Mouse (Mus musculus): ENCODE results near the gene Sepsecs. TPM values are rescaled to one million over a fixed set of nuclear protein-coding genes. Genes with fewer than 3 reads are reported as not detected.

Sepsecs gene
- polyA plus RNA-seq, 1 experiment from 2014 or later, result 8.3 TPM

Other genes with a start within 250 kb of the Sepsecs start
- gene Ccdc149, start 198.2 kb downstream of the Sepsecs start, polyA plus RNA-seq (2015; fragmentation: Nextera tagmentation; extraction: Ambion mirVana), result 2.5 and 2.9 TPM in 2 replicates
- 6.3 and 6.6 TPM in 2 replicates for gene Lgi2, start 103.2 kb downstream of the Sepsecs start, polyA plus RNA-seq (2015; fragmentation: Nextera tagmentation; extraction: Ambion mirVana)
- gene Pi4k2b, start 71.9 kb upstream of the Sepsecs start, polyA plus RNA-seq (2015; fragmentation: Nextera tagmentation; extraction: Ambion mirVana), result 19.2 and 22.3 TPM in 2 replicates
- gene Zcchc4, start 105.7 kb upstream of the Sepsecs start, polyA plus RNA-seq (2015; fragmentation: Nextera tagmentation; extraction: Ambion mirVana), result 19.2 and 20.0 TPM in 2 replicates
- gene Anapc4, start 164.3 kb upstream of the Sepsecs start, polyA plus RNA-seq (2015; fragmentation: Nextera tagmentation; extraction: Ambion mirVana), result 118 and 122 TPM in 2 replicates